Mouse (Mus musculus) right cerebral cortex, postnatal 4 days (tissue): ENCODE data around the gene Susd4.

Source experiments
- DNase-seq: peaks from one replicate; pipeline ENCODE4 v3.0.0-alpha.2; 2022

The Susd4 gene

DNA sequence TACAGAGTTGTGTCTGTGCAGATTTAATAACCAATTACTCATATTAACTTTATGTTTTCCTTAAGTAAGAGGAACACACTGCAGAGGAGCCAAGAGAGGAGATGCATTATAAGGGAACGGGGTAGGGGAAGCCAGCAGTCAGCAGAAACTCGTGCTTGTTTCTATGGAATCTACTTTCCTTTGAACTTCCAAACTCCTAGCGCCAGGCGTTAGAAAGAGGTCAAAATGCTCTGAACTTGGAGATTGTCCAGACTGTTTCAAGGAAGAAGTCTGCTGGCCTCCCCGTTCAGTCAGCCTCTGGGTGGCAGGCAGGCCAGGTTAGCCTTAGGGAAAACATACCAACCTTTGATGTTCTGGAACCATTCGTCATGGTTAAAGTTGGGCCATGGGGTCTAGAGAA, 25.2 kb downstream of the Susd4 start:
- no peak for DNase-seq

DNA sequence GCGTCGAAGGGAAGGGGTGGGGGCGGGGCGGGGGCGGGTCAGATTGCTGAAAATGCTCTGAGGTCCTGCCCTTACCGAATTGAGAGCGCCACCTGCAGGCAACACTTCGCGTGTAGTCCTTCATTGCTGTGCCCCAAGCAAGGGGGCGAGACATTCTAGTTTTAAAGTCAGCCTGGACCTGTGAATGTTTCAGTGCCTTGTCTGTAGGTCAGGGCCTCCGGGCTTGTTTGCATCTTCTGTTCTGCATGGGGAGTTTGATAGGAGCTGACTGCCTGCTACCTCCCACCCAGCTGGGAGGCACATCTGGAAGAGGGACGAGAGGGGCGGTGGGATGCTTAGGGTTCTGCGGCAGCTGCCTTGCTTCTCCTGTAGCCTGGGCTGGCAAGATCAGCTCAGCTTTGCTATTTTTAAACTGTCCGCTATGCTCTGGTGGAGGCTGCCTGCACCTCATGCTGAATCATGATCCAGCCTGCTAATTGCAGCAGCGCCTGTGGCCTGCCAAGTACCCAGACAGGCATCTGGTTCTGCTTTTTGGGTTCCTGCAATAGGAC, 28.9 kb downstream of the Susd4 start:
- peak; percentile 74 for DNase-seq

DNA sequence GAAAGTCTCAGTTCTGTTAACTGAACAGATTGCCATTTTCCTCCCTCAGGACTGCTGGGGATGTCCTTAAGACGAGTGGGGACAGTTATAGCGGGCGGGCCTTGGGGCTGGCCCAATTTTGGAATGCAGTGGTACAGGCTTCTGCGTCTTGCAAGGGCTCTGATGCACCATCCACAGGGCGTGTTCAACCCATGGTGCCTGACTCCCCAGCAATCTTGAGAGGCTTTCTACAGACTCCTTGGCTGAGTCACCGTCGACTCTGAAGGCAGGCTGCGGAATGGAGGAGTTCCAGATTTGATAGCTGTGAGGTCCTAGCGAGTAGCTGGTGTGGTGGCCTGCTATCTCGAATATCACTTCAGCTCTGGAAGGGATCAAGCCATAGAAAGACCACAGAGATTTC, 30.6 kb downstream of the Susd4 start:
- DNase-seq: no peak

DNA sequence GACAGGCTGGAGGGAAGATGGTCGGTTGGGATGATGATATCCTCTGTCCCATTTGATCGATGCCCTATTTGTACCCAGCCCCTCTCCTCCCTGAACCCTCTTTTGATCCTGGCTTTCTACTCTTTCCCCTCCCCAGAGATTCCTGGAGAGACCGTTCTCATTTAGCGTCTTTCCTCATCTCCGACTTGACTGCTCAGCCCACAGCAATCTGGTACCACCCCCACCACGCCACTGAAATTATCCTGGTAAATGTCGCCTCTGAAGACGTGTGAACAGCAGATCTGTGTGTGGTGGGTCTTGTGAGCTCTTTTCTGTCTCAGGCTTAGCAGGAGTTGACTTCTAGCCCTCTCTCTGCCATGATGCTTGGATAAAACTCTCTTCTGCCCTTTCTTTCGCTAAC, 31.0 kb downstream of the Susd4 start:
- no peak for DNase-seq

DNA sequence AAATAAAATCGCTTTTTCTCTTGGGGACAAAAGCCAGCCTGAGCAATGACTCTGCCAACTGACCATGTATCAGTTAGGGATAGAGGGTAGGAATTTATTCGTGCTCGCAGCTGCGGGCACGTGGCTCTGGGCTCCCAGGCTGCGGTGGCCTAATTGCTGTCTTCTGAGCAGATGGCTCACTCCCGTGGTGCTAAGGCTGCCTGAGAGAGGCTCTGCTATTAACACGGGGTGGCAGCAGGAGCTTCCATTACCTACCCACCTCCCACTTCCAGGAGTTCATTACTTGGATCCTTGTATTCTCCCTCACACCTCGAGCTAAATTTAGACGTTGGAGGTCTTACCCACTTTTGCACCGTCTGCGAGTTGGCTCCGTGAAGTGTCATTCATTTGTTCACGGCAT, 33.4 kb downstream of the Susd4 start:
- no peak for DNase-seq

DNA sequence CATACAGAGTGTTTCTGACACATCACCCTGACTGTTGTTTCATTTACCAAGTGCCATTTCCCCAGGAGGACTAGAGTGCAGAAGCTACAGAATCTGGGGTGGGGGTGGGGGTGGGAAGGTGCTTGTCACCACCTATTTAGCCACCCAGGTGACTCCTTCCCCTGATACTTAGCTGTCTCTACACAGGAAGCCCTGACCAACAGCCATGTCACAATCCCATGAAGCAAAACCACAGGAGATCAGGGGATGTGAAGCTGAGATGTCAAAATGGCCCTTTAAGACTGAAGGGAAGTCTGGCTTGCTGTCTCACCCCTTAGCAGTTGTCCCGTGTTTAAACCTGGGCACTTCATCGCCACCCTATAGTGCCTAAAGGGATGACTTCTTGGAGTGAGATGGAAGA, 37.9 kb downstream of the Susd4 start:
- no peak for DNase-seq

DNA sequence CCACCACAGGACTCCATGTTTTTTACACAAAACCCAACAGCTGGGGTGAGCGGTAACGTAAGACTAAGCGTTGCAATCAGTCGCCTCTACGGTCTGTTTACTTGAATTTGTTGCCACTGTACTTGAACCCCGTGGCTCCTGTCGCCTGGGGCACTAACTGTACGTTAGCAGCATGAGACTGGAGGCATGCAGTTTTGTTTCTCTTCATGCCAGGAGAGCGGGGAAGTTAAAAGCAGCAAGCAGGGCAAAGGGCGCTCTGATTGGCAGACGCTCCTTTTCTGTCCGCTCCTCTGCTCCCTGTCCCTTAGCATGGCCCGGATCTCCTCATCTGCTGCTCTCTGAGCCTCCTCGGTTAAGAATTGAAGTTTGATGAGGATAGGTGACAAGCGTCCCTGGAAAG, 39.2 kb downstream of the Susd4 start:
- no peak for DNase-seq

DNA sequence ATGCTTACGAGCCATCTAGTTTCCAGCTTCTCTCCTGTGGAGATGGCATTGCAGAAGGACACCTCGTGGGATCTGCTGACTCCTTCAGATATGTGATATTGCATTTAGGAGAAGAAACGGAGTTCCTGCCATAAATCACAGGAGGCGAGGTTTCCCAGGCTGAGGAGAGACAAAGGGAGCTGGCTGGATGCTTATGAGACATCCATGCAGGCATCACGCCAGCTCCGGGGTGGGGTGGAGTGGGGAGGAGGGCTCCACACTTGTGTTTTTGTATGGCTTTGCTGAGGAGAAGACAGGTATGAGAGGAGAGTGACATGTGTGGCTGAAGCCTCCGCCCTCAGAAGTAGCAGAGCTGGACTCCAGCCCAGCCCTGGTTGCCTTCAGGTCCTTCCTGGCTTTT, 50.3 kb downstream of the Susd4 start:
- DNase-seq: peak; percentile 30

DNA sequence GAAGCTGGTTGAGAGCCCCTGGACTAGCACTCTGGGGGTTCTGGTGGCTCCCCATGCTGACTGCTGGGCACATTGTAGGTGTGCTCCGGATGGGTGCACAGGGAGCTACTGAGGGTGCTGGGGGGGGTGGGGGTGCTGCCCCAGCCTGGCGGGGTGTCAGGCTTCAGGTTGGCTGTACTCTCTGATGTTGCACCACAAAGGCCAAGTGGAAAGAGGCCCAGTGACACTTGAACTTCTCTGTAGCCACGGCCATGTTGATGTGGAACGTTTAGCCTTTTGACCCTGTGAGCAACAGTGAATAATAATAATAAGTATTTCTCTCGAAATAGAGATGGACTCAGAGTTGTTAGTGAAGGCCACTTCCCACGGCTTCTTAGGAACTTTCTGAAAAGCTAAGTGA, 50.9 kb downstream of the Susd4 start:
- DNase-seq: no peak

DNA sequence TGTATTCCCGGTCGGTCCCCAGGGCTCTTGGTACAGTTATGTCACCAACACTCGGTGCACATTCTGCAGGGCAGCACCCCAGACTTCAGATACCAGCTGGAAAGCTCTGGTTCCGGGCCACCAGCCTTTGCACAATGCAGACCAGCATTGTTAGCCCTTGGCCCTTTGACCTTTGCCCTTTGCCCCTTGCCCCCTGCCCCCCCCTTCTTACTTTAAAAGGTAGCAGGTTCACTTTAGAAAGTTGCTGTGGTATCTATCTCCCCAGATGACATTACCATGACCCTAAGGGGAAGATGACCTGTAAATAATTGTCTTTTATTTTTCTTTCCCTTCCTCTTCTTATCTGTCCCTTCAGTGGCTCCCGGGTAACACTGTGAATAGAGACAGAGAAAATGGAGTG, 53.4 kb downstream of the Susd4 start:
- no peak for DNase-seq

DNA sequence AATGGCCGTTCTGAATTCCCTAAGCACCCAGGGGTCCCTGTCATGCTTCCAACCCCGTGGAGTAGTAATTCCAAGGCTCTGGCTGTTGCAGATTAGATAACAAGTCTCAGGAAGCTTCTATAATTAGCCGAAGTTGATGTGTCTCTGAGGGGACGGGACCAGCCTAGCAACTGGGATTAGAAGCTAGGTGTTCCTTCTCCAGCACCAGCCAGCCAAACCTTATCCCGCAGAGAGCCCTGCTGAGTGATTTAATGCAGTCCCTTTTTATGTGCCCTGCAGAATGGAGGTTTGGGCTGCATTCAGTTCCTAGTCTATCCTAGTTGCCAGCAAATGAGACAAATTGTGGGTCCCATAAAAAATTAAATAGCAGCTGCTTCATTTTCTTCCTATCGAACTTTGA, 54.0 kb downstream of the Susd4 start:
- DNase-seq: no peak

DNA sequence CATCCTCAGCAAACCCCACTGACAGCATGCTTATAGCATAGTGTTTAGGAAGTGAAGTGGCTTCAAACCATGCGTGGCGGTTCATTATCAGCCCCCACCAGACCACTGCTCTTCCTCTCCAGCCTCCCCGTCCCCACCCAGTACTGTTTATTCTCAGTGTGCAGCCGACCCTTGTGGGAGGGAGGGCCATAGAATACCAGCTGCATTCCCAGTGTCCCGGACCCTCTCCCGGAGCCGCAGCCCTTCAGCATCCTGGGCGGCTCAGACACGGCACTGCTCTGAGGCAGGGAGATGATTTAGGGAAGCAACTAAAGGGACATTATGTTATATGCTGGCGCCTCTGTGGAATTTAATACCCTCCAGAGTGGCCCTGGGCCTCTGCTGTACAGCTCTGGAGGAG, 55.3 kb downstream of the Susd4 start:
- no peak for DNase-seq

DNA sequence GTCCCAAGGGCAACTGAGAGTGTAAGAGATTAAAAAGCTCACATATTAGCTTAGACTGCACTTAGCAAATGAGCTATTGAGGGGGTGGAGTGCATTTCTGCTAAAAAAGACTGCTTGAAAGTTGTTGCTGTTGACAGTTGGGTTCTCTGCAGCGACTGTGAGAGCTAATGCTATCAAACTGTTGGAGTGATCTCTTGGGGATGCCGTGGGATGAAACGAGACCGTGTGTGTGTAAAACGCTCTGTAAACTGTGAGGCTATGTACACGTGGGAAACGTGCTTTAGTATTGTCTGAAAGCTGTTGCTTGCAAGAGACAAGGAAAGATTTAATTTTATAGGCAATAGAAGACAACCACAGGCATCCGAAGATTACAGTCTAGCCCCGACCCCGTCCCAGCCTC, 59.1 kb downstream of the Susd4 start:
- no peak for DNase-seq

DNA sequence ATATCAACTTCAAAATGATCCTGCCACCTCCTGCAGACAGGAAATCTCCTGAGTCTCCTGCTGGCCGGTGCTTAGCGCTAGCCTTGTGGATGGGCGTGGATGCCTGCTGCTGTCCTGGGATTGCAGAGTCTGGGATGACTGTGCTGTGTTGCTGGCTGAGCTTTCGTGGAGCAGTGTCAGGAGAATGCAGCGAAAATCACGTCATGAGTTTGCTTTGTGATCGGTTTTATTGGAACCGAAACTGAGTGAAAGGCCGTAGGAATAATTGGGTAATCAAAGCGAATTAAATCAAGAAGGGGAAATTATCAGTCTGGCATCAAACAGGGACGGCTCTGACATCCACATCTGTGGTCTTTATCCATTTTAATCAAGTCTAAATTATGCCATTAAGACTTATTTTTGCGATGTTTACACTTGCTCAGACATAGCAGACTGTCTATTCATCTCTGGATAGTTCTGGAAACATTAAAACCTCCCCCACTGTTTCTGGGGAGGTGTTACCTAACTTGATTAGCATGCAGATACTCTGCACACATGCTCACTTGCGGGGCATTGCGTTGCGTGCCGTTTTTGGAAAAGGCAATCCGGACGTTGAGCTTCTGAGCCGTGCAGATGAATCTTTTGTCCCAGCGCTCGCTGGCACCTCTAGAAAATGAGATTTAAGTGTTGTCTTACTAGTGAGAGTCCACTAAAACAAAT, 60.2 kb downstream of the Susd4 start:
- no peak for DNase-seq

DNA sequence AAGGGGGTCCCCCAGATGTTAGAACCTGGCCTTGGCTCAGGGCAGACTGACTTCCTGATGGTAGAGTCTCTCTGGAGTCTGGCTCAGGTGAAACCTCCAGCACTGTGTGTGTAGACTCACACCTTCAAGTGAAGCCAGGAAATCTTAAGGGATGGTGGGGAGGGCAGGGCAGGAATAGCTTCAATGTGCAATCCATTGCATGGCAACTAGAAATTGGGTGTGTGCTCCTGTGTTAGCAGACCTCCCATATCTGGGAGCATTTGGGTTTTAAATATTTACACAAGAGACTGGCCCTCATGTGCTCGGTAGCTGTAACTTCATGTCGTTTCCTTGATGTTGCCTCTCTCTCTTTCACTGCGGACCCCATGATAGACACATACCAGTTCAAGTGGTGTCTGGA, 62.9 kb downstream of the Susd4 start:
- DNase-seq: no peak

DNA sequence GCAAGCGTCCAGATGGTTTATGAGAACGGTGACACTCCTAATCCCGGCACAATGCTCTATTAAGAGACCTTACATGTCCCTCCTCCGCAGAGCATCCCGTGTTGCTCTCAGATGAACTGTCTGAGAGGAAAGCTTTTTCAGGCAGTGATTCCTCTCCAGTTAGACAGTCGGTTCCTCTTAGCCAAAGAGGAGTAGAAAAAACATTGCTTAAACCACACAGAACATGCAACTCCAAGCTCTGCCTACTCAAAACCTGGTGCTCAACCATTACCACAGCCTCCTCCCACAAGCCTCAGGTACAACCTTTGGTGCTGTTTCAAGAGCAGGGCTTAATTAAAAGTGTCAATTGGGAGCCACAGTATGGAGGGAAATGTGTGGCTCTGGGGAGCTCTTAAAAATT, 74.4 kb downstream of the Susd4 start:
- DNase-seq: no peak

DNA sequence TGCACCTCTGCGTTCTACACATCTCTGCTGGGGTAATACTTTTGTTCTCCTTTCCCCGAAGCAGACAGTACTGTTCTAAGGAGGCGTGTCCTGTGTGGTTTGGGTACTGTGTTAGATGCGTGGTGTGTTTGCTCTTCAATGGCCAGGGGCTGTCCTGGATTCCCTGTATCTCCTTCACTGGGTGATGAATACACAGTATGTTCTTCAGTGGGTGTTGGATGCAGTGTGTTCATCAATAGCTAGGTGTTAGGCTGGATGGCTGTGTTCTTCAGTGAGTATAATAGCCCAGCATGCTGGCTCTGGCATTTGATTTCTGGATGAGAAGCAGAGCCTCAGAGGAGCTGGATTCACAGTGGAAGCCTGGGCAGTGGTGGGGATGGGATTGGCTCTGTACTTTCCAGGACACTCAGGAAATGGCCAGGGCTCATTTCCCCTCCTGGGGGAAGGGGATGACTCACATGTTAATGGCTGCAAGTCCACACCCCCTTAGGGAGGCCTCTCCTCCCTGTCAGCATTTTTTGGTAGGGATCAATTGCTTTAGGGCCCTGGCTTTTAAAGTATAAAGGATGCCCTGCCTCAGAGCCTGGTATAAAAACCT, 75.8 kb downstream of the Susd4 start:
- no peak for DNase-seq

DNA sequence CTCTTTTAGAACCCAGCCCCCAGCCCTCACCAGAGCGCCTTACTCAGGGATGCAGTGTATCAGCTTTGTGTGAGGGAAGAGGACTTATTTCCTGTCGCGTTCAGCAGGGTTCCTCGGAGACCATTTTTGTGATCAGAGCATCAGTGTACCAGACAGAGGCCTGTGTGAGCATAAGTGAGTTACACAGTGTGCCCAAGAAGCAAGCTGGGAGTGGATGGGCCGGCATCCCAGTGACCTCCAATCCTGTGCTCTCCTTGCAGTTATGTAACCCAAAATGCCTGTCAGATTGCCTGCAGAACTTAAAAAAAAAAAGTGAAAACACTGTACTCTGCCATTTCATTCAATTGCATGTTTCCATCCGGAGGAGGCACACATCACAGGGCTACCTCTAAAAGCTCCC, 76.4 kb downstream of the Susd4 start:
- DNase-seq: no peak

DNA sequence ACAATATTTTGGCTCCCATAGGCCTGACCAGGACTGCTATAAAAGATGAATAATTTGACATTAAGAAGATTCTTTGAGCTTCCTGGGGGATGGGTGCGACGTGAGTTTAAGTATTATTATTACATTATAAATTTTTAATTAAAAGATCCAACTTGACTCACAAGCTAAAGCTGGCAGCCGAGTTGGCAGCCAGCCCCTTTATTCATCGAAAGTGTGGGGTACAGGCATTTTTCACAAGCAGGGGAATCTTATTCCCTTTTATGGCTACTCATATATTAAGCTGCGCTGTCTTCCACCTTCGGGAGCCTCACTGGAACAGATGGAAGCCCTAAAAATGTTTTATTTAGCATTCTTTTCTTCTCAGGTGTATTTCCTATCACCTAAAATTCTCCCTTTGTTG, 76.9 kb downstream of the Susd4 start:
- DNase-seq: no peak

DNA sequence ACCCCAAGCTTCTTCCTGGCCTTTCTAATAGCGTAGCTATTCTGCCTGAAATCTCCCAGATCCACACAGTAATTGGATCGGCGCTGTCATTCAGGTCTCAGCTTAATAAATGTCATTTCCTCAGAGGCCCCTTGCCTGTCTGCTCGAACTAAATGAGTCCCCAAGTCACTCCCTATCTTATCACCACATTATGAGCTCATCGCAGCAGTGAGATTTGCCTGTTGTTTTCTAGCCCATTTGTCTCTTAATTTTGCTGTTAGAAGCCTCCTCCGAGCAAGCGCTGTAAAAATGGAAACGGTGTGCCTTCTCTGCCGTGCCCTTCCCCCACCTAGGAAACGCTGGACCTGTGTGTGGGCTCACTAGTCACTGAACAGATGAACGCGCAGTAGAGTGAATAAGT, 85.9 kb downstream of the Susd4 start:
- DNase-seq: no peak

DNA sequence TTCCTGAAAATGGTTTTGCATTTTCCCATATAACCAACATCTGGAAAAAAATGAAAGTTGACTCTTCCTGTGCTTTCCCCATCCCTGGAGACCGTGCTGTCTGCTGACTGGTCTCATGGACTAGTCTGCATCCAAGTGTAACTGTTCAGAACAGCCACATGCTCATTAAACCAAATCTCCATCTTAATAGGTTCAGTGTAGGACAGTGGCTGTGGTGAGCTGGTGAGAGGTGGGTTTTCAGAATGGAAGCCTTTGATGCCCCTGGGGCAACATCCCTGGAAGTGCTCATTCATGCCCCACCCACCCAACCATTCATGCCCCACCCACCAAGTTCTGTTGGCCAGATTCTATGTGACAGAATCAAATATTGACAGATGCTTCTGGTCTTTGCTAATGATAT, 86.4 kb downstream of the Susd4 start:
- no peak for DNase-seq

DNA sequence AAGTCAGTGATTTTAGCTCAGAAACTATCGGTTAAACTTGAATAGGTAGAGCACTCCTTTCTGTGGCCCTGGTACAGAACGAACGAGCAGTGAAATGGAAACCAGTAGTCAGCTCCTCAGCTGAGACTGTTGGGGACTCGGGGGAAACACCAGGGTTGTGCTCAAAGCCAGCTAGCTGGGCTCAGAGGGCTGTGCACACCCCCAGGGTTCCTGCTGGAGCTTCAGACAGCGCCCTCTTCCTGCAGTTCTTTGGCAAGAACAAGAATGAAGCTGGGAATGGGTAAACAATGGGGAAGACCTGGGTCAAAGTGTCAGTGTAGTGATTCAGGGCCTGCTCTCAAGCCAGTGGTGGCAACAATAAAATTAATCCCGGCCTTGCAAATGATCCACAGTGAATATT, 88.5 kb downstream of the Susd4 start:
- DNase-seq: no peak

DNA sequence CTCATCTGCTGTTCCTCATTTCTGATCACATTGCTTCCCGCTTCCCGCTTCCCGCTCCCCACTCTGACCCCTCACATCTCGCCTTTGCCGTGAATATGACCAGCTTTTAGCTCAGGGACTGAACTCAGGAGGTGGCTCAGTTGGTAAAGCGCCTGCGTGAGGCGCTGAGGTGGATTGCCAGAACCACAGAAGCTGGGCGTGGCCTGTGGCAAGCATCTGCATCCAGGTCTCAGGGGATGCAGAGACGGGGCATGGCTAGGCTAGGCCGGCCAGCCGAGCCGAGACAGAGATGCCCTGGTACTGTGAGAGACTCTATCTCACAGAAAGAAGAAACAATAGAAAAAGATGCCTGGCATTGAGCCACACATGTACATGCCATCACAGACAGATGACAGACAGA, 93.0 kb downstream of the Susd4 start:
- no peak for DNase-seq

DNA sequence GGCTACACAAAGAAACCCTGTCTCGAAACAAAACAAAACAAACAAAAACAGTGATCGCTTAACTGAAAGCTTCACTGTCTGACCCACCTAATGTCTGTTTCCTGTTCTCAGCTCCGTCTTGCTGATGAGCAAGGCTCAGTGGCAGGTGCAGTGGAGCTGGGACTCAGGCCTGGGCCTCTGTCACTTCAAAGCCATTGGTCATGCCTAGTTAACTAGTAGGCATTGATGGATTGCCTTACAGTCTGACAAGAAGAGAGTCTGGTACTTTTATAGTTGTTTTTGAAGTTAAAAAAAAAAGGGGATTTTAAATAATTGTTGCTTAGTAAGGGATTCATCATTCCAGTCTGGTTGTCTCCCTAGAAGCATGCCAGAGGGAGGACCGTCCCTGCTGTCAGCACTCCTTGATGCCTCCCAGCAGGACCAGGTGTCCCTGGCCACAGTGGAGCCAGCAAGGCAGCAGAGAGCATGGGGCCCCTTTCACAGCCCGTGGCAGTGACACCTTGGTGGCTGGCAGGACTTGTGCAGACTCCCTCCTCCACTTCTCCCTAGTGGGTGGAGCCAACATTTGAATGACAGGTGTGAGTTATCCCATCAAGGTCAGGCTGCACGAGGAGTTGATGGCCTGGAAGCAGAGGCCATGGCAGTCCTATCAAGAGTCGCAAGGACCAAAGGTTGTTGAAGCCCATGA, 98.2 kb downstream of the Susd4 start:
- no peak for DNase-seq
